Mouse (Mus musculus): ENCODE measurements around the gene Atxn2.

Atxn2 gene

GRCm38 (mm10) chr5:121766038-121766773, 55.1 kb downstream of the Atxn2 start:
- no peak for DNase-seq

GRCm38 (mm10) chr5:121767564-121767963, 56.4 kb downstream of the Atxn2 start:
- no peak for DNase-seq

GRCm38 (mm10) chr5:121769827-121770226, 58.7 kb downstream of the Atxn2 start:
- no peak for DNase-seq

GRCm38 (mm10) chr5:121771611-121772010, 60.5 kb downstream of the Atxn2 start:
- DNase-seq = no peak

- no peak for DNase-seq
Observed at GRCm38 (mm10) chr5:121778485-121779119, 67.5 kb downstream of the Atxn2 start.

GRCm38 (mm10) chr5:121780180-121780579, 69.0 kb downstream of the Atxn2 start:
- no peak for DNase-seq

- DNase-seq = no peak
Observed at GRCm38 (mm10) chr5:121782467-121782866, 71.3 kb downstream of the Atxn2 start.

- peak; percentile 26 for DNase-seq
Observed at GRCm38 (mm10) chr5:121783862-121784500, 72.8 kb downstream of the Atxn2 start.

- DNase-seq = no peak
Observed at GRCm38 (mm10) chr5:121791026-121791425, 79.9 kb downstream of the Atxn2 start.

- no peak for DNase-seq
Observed at GRCm38 (mm10) chr5:121795800-121796199, 84.7 kb downstream of the Atxn2 start.

- no peak for DNase-seq
Observed at GRCm38 (mm10) chr5:121798447-121798846, 87.3 kb downstream of the Atxn2 start.

GRCm38 (mm10) chr5:121807186-121807585, 96.0 kb downstream of the Atxn2 start:
- no peak for DNase-seq

GRCm38 (mm10) chr5:121808202-121808601, 97.1 kb downstream of the Atxn2 start:
- no peak for DNase-seq

- no peak for DNase-seq
Observed at GRCm38 (mm10) chr5:121809667-121810224, 98.6 kb downstream of the Atxn2 start.

GRCm38 (mm10) chr5:121810331-121811151, 99.4 kb downstream of the Atxn2 start:
- DNase-seq = no peak

GRCm38 (mm10) chr5:121811485-121811931, 100.4 kb downstream of the Atxn2 start:
- no peak for DNase-seq

GRCm38 (mm10) chr5:121812526-121813243, 101.5 kb downstream of the Atxn2 start:
- no peak for DNase-seq

- DNase-seq = no peak
Observed at GRCm38 (mm10) chr5:121813744-121814143, 102.6 kb downstream of the Atxn2 start.

- DNase-seq = peak; percentile 75
Observed at GRCm38 (mm10) chr5:121815067-121815466, 103.9 kb downstream of the Atxn2 start.

GRCm38 (mm10) chr5:121815867-121816380, 104.8 kb downstream of the Atxn2 start:
- no peak for DNase-seq

GRCm38 (mm10) chr5:121816611-121817010, 105.5 kb downstream of the Atxn2 start:
- no peak for DNase-seq

GRCm38 (mm10) chr5:121817551-121817950, 106.4 kb downstream of the Atxn2 start:
- DNase-seq = no peak
